Mouse (Mus musculus): ENCODE results near the gene Arhgef26.

The Arhgef26 gene

DNA sequence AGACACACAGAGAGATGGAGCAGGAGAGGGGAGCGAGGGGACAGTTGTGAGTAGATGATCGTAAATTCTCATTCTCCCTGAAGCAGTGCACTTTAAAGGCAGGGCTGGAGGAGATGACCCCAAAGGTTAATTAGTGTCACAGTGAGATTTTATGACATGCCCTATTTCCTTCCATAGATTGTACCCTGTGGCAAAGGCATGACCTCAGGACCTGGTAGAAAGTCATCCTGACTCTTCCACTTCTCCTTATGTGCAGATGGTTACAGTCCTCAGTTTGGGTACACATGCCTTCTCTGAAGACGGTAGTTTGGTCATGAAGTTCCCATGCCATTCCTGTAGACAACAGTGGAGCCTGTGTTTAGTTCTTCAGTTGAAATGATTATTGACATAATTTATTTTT lies 42.3 kb downstream of the Arhgef26 start:
- DNase-seq (ENCODE audit: low spot score in 2 of 2): no peak

DNA sequence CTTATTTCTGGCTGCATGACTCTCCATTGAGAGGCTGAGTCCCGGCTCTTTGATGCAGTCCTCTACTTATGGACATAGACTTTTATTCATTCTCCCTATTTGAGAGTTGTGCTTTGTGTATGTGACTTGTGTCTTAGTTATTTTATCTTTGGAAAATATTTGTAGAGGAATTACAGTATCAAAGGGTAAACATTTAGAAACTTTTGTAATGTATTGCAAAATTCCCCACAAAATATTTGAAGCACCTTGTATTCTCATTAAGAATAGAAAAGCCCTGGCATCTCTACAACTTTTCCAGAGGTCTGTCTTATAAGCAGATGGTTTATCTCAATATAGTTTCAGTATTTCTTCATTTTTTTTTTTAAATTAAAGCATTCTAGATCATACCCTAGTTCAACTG lies 44.7 kb downstream of the Arhgef26 start:
- no peak for DNase-seq (ENCODE audit: low spot score in 2 of 2)

DNA sequence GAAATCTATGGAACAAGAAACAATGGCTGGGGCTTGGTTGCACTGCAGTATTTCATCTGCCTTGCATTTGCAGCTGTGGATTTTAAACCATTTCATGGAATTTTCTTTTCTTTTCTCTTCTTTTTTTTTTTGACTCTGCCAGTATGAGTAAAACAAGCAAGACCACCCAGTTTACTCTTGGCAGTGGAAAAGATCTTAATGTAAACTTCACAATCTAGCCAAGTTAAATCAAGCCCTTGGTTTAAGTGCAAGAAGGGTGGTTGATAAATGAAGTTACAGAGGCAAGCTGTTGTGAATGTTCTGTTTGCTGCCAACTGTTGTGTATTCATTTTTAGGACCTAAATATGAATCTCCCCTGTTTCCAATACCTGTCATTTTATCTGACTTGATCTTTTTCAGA lies 54.5 kb downstream of the Arhgef26 start:
- DNase-seq (ENCODE audit: low spot score in 2 of 2): no peak

GRCm38 (mm10) chr3:62394284-62394683 lies 56.1 kb downstream of the Arhgef26 start:
- DNase-seq (ENCODE audit: low spot score in 2 of 2): no peak

DNA sequence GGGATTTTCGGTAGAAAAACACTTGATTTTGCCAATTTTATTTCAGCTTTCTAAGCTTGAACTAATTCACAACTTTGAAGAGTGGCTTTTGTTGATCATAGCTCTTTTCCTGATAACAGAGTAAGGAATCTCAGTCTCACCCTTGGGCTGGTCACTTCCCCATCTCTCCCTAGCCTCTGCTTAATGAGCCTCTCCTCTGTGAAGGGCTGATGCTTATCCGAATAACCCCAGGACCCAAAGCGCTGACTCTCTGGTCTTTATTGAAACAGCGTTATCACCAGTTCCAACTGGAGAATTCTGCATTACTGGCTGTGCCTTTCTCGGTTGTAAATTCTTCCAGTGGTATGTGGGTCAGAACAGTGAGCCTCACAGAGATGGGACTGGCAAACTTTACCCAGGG lies 57.2 kb downstream of the Arhgef26 start:
- DNase-seq (ENCODE audit: low spot score in 2 of 2): no peak

GRCm38 (mm10) chr3:62396109-62396508 lies 58.0 kb downstream of the Arhgef26 start:
- DNase-seq (ENCODE audit: low spot score in 2 of 2): no peak

GRCm38 (mm10) chr3:62398094-62398493 lies 60.0 kb downstream of the Arhgef26 start:
- no peak for DNase-seq (ENCODE audit: low spot score in 2 of 2)

DNA sequence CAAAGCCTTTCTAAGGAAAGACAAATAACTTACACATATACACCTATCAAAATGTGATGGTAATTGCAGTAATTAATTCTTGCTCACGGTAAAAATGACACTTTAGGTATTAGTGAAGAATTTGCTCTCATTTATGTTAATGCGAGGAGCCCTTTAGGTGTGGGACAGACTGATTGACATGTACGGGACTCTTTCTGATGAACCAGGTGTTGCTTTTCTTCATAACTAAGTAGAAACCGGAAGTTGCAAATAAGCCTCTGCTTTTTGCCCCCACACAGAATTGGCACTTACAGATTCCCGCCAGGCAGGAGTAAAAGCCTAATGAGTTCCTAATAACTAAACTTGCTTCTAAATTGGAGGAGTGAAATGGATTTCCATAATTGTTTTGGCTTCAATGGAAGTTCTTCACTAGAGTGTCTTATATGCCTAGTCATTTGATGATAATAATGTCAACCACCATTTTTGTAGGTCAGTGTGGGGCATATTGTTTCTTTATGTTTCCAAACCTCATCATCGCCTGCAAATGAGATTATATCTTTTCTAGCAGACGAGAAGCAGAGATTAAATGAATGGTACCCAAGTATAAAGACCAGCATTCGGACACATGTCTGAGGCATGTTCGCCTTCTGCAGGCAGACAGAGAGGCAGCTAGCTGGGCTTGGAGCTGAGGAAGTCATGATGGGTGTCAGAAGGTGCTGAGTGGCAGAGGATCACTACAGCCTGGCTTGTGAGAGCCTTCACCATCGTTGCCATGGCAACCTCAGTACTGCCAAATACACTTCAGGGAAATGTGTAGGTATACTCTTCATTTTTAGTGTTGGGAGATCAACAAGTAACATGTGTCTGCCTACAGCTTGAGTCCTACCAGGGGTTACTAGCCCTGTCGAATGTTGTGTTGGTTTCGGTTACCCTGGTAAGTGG lies 61.9 kb downstream of the Arhgef26 start:
- DNase-seq (ENCODE audit: low spot score in 2 of 2): no peak

DNA sequence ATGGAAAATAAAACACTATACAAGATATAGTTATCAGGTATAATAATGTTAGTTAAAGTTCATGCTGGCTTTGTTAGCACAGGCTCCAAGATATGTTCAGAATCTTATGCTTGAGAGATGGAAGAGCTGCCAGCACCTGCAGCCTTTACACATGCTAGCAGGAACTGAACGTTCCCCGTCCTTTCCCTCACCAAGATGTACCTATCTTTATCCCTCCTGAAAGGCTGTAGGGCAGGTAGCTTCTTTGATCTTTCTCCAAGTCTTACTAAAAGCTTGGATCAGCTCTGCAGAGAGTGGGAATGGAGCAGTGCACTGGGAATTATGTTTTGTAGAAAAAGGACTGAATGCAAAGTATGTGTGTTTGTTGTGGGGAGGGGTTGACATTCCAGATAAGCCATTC lies 64.3 kb downstream of the Arhgef26 start:
- DNase-seq (ENCODE audit: low spot score in 2 of 2): no peak

DNA sequence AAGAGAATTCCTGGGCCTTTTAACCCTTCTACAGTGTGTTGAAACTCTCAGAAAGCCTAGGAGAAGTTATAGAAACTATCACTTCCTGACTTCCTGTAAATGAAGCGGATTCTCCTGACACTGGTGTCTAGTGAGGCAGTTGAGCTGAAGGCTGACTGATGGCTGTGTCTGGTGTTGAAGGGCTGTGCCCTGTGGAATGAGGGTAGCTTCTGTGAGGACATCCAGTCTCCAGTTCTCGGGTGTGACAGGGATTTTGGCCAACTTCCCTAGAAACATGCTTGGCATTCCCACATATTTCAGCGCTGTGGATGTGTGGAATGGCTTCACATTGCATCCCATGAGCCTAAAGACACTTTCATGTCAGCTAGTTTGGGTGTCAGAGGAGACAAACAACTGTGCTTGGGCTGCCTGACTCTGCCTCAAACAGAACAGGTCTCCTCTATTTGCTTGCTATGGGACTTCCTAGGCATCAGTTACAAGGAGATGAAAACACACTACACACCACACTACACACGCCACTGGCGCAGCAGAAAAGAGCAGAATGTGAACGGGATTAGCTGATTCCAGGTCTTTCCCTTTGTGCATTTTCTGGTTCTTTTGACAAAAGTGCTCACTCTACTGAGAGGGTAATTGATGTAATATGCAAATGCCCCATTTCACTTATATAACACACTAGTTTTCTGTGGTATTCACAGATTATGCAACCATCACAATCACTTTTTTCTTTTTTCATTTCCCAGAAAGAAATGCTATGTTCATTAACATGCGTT lies 66.5 kb downstream of the Arhgef26 start:
- no peak for DNase-seq (ENCODE audit: low spot score in 2 of 2)

- DNase-seq (ENCODE audit: low spot score in 2 of 2): no peak
These were observed 71.5 kb downstream of the Arhgef26 start for GRCm38 (mm10) chr3:62409555-62410182.

DNA sequence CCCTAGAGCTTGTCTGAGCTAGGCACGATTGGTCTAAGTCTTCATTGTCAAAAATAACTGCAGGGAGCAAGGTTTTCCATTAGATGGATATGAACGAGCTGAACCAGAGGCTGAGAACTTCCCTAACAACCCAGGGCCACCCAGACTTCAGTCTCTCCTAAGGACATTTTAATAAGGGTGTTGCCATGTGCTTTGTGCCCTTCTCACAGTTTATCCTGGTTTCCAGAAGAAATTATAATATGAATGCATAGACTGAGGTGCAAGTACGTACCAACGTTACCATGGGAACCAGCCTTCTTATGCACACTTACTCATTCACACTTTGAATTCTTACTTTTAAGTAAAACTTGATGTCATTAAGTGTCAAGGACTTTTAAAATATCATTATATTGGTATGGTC lies 72.3 kb downstream of the Arhgef26 start:
- no peak for DNase-seq (ENCODE audit: low spot score in 2 of 2)

DNA sequence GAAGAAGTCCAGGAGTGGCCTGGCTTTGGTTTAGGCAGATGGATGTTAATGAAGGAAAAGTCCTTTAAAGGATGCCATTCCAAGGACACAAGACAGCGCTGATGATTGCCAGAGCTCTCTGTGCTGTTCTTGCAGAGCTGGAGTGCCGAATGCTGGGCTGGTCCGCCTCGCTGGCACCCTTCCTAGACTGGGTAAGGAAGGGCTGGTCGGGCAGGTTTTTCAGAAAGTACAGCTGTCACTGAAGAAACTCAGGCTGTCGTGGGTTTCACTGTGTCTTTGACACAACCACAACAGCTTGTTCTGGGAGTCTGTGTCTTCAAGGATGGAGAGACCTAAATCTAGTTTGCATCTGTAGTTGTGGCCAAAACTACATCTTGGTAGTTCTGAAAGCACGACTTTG lies 74.6 kb downstream of the Arhgef26 start:
- DNase-seq (ENCODE audit: low spot score in 2 of 2): no peak

- no peak for DNase-seq (ENCODE audit: low spot score in 2 of 2)
These were observed 76.8 kb downstream of the Arhgef26 start for GRCm38 (mm10) chr3:62414926-62415325.

DNA sequence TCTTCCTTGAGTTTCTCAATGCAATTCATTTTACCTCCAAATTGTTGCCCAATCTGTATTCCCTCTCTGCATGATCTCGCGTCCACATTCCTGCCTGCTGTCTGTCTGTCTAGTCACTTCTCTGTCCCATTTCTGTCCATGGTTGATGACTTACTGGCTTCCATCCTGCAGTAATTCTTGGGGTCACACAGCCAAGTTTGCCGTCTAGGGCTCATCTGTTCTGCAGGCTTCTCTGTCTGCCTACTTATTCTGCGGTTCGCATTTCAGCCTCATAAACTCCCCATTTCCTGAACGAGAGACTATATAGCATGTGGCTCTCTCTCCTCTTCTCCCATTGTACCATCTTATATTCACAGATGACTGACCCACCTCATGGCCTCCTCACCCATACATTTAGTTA lies 79.3 kb downstream of the Arhgef26 start:
- no peak for DNase-seq (ENCODE audit: low spot score in 2 of 2)

DNA sequence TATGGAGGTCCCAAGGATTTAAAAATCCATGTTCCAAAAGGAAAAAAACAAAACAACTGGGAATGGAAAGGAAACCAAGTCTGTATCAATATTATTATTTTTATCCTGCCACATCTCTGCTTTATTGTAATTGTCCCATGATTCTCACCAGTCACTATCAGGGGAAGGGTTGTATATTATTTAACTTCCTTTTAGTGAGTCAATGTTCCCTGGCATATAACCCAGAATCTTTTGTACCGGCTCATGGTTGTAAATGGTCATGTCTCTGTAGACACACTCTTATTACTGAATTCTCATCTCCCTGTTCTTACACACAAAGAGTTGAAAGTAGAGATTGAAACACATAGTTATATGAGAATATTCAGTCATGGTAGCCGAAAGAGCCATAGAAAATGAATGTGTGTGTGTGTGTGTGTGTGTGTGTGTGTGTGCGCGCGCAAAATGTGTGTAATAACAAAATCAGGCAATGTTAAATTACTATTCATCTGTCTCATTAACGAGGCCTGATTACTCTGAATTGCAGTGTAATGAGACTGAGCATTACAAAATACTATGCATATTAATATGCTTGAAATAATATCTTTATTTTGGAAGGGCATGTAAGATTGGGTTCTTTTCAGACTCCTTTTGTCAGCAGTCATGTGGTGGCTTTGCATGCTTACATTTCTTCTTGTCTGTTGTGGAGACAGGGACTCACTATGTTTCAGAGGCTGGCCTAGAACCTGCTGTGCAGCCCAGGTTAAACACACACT lies 80.4 kb downstream of the Arhgef26 start:
- no peak for DNase-seq (ENCODE audit: low spot score in 2 of 2)

- DNase-seq (ENCODE audit: low spot score in 2 of 2): no peak
These were observed 95.5 kb downstream of the Arhgef26 start for GRCm38 (mm10) chr3:62433675-62434074.

DNA sequence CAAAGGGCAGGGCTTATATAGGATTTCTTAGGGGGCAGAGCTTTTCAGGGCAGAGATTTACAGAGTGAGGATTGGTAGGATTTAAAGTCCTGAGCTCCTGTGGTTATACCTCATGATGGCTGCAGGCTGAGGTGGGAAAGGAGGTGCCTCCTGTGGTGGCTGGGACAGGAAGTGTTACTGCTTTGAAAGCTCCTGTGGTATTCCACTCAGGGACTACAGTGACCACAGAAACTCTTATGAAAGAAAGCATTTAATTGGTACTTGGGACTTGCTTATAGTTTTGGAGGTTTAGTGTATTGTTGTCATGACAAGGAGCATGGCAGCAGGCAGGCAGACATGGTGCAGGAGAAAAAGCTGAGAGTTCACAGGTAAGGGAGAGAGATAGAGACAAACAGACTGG lies 97.8 kb downstream of the Arhgef26 start:
- no peak for DNase-seq (ENCODE audit: low spot score in 2 of 2)

DNA sequence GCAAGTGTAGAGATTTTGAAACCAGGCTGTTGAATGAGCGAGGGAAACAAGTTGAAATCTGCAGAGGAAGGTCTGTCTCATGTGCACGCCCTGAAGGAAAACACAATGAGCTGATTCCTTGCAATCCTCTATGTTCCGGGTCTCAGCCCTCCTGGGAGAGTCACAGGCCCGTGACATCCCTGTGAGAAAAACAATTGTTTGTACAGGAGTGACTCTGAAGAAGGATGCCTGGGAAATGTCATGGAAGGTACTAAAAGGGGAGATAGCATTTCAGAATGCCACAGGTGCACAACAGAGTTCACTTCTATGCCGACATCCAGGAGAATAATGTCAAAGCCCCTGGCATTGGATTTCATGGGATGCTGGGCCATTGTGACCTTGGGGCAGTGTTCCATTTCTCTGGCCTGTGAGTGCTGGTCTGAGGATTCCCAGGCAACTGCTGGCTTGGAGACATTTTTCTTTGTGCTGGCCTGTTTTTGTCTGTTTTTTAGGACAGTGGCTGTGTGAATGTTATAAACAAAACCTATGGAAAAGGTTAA lies 102.4 kb downstream of the Arhgef26 start:
- no peak for DNase-seq (ENCODE audit: low spot score in 2 of 2)

DNA sequence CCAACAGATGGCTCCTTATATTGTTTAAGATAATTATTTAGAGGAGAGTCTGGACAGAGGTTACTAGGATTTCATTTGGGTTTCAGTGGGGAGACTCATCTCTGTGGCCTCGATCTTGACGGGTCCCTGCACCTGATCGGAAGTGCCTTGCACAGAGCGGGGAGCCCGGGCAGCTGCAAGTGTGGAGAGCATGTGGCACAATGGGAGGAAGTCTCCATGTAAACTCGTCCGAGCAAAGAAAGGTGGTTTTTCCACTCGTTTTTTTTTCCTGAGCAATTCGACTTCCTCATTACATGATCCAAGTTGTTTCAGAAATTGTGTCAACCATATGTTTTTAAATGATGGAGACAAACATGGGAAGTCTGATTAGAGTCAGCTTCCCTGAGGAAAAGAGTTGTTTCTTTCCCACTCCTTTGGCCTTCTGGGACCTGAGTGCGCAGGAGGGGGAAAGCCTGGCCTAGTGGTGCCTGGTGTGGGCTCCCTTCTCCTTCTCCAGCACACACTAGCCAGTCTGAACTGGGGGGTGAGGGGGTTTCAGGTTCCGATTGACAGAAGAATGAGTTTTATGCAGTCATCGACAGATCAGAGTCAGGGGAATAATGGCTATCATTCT lies 105.5 kb downstream of the Arhgef26 start:
- no peak for DNase-seq (ENCODE audit: low spot score in 2 of 2)

DNA sequence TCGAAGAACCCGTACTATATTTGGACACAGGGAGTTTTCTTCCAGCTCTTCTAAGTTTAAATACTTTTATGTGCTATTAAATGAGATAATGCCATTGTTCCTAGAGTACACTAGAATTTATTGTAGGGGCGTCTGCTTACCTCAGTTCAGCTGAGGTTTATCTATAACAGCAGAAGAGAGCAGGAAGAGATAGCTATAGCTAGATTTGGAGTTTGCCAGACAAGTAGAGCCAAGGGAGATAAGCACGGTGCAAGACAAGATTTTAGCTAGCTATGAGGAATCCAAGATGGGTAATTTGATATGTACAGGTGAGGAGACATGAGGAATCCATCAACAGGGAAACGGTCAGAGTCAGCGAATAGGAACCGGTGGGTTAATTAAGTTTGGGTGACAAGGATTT lies 108.1 kb downstream of the Arhgef26 start:
- DNase-seq (ENCODE audit: low spot score in 2 of 2): no peak

All from thymus, postnatal 10 days (tissue).